Comparison of ENCODE assay signal across 12 mouse cellular contexts in the genomic region with DNA sequence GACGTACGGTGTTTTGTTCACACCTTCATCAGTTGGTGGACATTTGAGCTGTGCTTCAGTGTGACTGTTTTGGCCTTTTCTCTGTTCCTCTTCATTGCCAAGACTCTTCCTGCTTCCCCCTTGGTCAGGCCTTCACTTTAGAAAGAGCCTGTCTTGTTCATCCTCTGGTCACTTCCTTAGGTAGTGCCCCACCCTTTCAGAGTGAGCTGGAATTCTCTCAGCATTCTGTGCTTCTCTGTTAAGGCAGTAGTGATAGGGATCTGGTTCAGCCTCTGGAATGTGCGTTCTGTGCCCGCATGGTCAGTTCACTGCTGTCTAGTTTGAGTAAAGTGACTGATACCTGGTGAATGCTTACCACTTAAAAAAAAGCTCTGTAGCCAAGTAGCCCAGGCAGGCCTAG.
"Had no signal": no experiment of that assay in that cellular context is flagged by ENCODE, and none has a peak within 500 bp of the region (broad histone marks: within the 10 kb centered on the region; RNA-seq: fewer than 3 reads in every experiment).

No protein-coding gene starts in this region.

- H3K27me3 ChIP-seq: liver, embryonic 13.5 days; lung, embryonic 15.5 days; midbrain, embryonic 15.5 days; neural tube, embryonic 12.5 days had no signal

- H3K36me3 ChIP-seq: lung, embryonic 15.5 days; midbrain, embryonic 15.5 days; neural tube, embryonic 12.5 days had no signal

- H3K9me3 ChIP-seq: liver, embryonic 13.5 days; lung, embryonic 15.5 days; neural tube, embryonic 12.5 days had no signal

- H3K4me3 ChIP-seq: left cerebral cortex, adult 2 months; liver, embryonic 13.5 days; lung, embryonic 15.5 days; midbrain, embryonic 15.5 days; neural tube, embryonic 12.5 days had no signal

- DNase-seq: kidney, adult 8-10 months; liver; liver, embryonic 13.5 days; liver, postnatal 0 days; lung, postnatal 36 days; thymus, adult 18-20 months; thymus, postnatal 25 days had no signal

- H3K4me1 ChIP-seq: liver, embryonic 13.5 days; lung, embryonic 15.5 days; midbrain, embryonic 15.5 days; neural tube, embryonic 12.5 days had no signal

- H3K27ac ChIP-seq: kidney, postnatal 0 days; left cerebral cortex, adult 2 months; liver, embryonic 13.5 days; lung, embryonic 15.5 days; midbrain, embryonic 15.5 days; neural tube, embryonic 12.5 days had no signal
